Mouse (Mus musculus): ENCODE data around the gene Rnf222. TPM values are rescaled to one million over a fixed set of nuclear protein-coding genes. Genes with fewer than 3 reads are reported as not detected.

The Rnf222 gene
- total RNA-seq (2015; ENCODE audit: low replicate concordance): not detected in 2 replicates
- not detected in 2 replicates for total RNA-seq (2017; ENCODE audit: low replicate concordance)

DNA sequence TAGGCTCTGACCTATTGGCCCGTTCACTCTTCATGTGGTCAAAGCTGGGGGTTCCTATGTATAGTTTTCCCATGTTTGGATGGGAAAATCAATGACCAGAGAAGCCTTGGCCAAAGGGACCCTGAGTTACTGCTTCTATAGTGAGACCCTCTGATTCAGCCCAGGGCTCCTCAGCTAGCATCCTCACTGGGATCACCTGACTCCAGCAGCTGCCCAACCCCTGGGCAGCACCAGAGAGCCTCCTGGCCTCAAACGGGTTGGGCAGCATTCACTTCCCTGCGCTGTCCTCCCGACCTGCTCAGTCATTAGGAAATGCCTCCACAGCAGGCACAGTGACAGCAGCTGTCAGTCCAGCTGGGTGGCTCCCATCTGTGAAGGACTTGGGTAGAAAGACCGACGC, at the start of gene Rnf222:
Gene Rnf222 (plus strand): TSS at position 301 of the 400 bp plus-strand sequence.
- ATAC-seq (replicated peaks; ENCODE audit: low FRiP score, poor library complexity, severe bottlenecking): no peak

DNA sequence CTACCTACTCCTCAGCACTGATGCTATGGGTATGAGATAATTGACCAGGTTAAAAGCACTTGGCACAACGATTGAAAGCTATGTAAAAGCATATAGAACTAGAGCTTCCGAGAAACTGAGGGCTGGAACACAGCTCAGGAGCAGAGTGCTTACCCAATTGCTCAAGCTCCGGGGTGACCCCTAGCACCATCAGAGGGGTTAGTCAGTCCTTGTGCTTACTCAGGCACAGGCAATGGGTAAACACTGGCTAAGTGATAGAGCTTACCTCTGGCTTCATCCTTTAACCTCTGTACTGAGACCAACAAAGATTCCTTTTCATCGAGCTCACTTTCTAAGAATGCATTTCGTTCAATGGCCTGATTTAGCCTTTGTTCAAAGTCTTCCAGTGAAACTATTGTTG, 48.7 kb upstream of the Rnf222 start:
- no peak for ATAC-seq (replicated peaks; ENCODE audit: low FRiP score, poor library complexity, severe bottlenecking)

DNA sequence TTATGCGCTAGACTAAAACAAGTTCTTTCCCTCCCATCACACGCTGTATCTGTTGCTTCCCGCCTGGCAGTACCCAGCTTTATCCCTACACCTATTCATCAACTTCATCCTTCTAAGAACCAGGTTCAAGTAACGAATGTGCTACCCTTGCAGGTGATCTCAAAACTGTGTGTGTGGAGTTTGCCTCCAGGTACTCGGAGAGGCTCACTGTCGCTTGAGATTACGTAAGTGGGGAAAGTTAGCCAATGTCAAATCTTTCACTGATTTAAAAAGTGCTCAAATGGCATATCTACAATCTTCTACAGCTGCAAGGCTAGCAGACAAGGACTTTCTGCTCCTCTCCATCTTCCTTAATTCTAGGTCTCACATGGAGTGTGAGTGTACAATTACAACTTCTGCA, 37.5 kb upstream of the Rnf222 start:
- no peak for ATAC-seq (replicated peaks; ENCODE audit: low FRiP score, poor library complexity, severe bottlenecking)

DNA sequence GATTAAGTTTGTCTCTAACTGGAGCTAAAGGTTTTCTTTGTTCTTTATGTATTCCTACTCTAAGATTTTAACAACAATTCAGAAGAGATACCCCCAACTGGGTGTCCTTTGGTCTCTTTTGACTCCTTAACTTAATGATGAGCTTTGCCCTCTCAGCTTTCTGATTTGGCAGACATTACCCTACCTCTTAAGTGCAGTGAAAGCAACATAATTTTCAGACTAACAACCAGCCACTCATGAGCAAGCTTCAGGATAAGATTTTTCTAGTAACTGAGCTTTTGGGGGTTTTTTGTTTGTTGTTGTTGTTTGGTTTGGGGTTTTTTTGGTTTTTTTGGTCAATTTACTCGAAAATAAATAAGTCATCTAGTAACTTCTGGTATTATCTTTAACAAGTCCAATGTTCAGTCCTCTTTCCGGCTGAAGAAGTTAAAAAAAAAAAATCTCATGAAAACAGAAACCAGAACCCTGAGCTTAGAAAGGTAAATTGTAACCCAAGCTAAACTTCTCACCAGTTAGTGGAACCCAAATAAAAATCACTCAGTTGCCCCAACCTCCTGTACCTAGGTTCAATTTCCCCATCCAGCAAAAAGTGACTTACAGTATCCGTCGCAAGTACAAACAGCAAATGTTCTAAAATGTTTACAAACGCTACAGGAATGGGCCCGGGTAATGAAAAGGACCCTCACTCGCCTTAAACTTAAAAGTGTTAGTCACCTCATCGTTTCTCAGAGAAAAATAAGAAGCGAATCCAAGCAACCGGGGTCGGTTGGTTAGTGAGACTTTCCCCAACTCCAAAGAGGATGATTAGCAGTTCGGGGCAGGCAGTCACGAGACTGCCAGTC, 36.5 kb upstream of the Rnf222 start:
- ATAC-seq (replicated peaks; ENCODE audit: low FRiP score, poor library complexity, severe bottlenecking): 0 out of 2 replicates have a peak, but pooled peaks have one; percentile 1

DNA sequence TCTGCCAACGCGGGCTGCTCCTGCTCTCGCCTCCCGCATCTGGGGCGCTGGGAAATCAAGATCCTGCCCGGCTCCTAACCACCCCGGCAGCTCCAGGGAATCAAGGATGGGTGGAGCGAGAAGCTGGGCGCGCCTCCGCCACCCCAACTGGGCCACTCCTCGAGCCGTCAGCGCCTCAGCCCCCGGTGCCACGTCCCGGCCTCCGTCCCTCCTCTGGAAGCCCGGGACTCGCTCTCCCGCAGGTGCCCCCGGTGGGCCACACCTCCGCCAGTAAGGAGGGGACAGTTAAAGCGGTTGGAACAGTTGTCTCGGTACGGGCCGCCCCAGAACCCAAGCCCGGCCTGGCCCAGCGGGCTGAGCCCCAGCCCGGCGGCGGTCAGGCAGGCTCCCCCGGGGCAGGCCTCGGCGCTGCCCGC, 35.9 kb upstream of the Rnf222 start:
- peak; percentile 80 for ATAC-seq (replicated peaks; ENCODE audit: low FRiP score, poor library complexity, severe bottlenecking)

DNA sequence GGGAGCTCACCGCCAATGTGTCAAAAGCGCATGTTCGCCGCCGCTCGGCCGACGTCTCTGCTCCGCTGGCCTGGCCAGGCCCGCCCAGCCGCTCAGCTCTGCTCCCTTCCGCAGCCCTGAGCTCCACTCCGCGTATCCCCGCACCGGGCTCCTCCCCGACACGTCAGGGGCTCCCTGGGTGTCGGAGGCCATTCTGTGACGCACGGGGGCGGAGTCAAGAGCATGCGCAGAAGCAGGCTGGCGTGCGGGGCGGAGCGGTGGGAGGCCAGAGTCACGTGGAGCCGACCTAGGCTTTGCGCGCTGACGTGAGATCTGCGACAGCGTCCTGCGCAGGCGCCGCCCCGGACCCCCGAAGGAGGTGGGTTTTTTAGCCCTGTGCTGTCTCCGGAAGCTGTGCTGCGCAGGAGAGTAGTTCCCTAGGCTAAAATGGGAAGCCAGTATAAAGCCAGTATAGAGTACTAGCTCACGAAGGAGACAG, 35.4 kb upstream of the Rnf222 start:
- ATAC-seq (replicated peaks; ENCODE audit: low FRiP score, poor library complexity, severe bottlenecking): peak; percentile 93

DNA sequence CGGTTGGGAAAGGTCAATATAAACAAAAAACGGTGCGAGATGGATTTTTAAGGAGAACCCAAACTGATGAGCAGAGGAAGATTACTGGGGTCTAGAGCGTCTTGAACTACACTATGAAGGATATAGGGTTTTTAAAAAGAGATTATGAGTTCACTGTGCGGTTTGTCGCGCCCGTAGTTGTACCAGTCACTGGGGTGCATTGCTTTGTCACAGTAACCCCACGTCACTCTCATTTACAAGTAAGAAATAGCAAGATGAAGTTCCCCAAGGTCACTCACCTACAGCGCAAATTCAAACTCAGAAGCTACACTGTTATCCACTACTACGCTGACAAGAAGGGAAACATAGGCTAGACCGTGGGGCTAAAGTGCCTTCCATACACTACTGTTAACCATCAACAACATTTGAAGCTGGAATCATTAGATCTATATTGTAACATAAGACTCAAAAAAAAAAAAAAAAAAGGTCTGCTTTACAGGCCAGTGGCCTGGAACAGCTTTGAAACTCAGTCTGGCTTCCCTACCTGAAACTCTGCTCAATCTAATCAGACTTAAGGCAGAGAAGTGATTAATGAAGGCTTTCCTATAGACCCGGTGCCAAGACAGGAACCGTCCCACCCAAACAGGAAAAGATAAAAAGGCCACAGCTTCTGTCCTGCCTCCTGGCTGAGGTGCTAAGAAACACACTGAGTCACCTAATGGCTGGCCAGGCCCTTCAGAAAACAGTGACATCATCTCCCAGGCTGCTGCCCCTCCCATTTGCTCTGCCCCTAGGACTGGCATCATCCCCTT, 34.5 kb upstream of the Rnf222 start:
- ATAC-seq (replicated peaks; ENCODE audit: low FRiP score, poor library complexity, severe bottlenecking): peak; percentile 65

DNA sequence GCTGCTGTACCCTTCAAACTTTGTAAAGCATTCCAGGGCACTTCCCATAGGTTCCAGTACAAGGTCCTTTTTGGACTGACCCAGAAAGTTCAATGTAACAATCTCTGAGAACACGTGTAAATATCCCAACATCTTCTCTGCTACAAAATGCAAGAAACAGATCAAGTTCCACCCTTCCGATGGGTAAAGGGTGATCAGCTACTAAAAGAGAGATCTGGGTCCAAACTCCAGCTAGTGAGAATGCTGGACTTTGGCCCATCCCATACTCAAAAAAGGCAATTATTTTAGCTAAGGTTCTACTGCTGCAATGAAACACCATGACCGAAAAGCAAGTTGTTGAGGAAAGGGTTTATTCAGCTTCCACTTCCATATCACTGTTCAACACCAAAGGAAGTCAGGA, 33.7 kb upstream of the Rnf222 start:
- no peak for ATAC-seq (replicated peaks; ENCODE audit: low FRiP score, poor library complexity, severe bottlenecking)

DNA sequence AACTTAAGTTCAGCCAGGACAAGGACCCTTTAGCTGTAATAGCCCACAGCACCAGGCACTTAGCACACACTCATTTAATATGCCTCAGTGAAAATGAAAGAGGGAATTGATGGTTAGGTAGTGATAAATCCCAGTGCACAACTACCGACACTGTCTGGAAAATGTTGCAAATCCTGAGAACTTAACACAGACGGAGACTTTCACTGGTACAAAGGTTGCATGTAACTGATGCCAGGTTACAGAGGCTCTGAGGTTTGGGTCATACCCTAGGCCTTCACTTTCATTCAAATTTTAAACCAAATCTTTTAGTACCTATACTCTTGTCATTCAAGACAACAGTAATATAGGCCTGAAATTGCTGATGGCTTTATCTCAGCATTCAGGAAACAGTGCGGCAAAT, 31.0 kb upstream of the Rnf222 start:
- no peak for ATAC-seq (replicated peaks; ENCODE audit: low FRiP score, poor library complexity, severe bottlenecking)

DNA sequence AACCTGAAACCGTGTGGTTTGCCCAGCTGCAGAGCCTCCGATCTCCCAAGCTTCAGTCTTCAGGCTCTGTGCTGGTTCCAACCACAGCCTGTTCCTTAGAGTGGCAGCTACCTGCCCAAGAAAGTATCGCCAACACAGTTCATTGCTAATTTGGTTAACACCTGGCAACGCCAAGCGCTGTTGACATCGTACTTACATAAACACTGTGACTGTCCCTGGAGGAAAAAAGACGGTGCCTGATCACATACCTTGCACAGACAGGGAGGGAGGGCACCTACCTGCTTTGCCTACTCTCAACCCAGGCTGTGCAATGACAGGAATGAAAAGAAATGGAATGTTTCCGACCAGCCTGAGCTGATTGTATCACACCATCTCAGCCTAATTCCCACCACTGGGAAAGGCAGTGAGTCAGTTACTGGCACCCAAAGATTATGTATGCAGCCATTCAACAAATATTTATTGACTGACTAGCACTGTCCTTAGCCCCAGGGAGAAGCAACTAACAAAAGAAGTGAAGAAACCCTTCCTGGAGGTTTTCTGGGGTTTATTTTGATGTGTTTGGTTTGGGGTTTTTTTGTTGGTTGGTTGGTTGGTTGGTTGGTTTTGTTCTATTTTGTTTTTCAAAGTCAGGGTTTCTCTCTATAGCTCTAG, 28.3 kb upstream of the Rnf222 start:
- ATAC-seq (replicated peaks; ENCODE audit: low FRiP score, poor library complexity, severe bottlenecking): no peak

DNA sequence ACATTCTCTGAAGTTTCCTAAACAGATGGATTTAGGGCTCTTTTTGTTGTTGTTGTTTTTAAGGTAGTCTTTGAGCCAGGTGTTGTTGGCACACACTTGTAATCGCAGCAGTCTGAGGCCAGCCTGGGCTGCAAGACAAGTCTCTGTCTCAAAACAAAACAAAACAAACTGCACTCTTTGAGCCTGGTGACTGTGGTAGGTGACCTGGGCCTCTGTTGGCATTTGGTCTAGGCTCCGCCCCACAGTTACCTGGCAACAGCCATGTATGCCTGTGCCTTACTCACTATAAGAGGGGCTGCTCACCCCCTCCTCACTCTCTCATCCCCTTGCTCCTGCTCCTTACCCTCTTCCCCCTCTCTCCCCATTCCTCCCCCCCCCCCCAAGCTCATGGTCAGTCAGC, 26.1 kb upstream of the Rnf222 start:
- ATAC-seq (replicated peaks; ENCODE audit: low FRiP score, poor library complexity, severe bottlenecking): no peak

DNA sequence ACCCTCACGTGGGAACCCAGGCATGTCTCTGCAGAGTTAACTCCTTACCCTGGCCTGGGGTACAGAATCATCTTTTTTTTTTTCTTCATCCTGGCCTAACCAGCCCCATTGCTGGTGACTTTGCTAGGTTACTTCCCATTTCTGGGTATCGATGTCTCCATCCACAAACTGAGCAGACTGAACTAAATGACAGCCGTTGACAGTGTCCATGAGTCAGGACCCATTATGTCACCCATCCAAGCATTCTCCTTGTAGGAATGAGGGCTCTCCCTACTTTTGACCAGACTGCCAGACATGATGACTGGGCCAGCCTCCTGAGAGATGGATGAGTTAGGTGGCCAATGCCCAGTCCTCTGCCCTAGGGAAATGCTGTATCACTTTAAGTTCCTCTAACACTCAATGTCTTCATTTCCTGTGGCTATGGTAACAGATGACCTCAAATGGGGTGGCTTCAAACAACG, 24.7 kb upstream of the Rnf222 start:
- ATAC-seq (replicated peaks; ENCODE audit: low FRiP score, poor library complexity, severe bottlenecking): 0 out of 2 replicates have a peak, but pooled peaks have one; percentile 14

DNA sequence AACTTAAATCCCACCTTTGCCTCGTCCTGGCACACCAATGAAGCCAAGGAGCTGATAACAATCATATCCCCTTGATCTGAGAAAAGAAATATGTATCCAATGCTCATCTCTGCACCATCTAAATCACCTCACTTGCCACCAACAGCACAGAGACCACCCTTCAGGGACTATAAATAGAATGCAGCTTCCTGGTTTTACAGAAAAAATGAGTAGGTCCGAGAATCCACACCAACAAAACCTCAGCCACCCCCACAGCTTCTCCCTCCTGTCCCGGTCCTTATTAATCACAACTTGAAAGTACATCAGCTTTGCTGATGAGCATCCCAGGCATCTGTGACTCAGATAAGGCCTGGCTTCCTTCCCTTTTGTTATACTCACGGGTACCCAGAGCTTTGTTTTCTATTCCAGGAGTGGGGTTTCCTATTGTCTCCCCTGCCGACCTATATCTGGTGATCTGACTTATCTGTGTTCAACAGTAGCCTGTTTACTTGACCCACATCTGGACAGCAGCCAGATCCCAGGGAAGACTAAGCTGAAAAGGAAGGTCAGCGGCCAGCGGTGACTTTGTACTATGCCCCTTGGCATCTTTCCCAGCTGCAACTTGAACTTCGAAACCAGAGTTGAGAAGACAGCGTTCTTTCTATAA, 23.7 kb upstream of the Rnf222 start:
- ATAC-seq (replicated peaks; ENCODE audit: low FRiP score, poor library complexity, severe bottlenecking): no peak

DNA sequence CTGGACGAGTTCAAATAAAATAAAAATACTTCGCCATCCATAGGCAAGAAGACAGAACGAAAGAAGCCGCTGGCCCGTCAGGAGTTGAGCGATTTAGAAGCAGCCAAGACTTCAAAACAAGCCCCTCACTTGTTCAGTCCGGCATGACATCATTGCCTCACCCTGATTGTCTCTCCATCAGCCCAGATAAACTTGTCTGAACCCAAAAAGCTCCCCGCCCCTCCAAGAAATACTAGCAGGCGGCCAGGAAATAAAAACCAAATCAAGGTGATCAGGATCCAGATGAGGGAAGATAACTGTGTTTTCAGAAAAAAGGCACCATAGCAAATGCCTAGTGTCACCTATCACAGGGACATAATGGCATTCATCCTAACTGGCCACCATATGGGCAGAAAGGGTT, 17.1 kb upstream of the Rnf222 start:
- no peak for ATAC-seq (replicated peaks; ENCODE audit: low FRiP score, poor library complexity, severe bottlenecking)

DNA sequence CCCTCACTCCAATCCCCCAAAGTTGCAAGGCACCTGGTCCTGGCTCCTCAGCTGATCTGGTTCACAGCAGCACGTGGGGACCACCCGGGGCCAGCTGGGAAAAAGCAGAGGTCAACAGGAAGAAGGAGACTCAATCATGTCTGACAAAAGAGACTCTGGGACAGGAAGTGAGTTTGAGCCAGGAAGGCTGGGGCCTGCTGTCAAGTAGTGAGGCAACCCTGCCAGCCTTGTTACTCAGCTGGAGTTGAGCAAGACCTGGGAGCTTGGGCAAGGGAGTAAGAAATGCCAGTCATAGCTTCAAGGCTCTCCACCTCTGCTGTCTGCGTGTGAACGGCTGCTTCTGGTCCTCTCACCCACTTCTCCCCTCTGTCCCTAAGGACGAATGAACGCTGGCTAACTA, 16.6 kb upstream of the Rnf222 start, which contains the start of gene Ndel1:
Gene Ndel1 (minus strand): TSS at position 111 of the 400 bp plus-strand sequence.
- no peak for ATAC-seq (replicated peaks; ENCODE audit: low FRiP score, poor library complexity, severe bottlenecking)

DNA sequence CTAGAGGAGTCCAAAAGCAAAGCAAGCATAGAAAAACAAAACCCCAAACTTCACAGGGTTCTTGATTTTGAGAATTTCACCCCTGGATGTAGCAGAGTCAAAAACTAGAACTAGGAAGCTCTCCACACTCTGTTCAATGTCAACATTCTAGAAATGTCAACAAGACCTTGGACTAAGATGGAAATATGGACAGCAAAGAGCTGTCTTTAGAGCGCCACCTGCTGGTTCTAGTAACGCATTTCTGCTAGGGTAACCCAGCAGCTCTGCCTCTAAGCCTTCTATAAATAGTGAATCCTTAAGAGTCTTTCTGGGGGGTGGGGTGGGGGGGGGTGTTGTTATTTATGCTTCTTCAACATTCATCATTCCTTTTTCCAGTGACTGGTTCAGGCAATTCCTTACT, 13.5 kb upstream of the Rnf222 start:
- ATAC-seq (replicated peaks; ENCODE audit: low FRiP score, poor library complexity, severe bottlenecking): peak; percentile 87

DNA sequence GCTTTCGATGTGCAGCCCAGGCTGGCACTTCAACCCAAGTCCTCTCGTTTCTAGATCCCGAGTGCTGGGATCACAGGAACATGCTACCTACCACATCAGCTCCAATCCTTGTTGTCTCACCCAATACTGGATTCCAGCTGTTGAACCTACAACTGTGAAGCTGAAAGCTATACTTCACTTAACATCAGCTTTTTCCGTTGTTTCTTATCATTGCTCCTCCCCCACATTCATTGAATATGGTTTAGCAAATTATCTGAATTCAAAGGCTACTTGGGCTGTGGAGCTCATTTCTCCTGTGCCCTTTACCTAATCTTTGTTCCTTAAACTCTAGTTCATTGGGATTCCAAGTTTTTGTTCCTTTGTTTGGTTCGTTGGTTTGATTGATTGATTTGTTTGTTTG, 9.5 kb upstream of the Rnf222 start:
- ATAC-seq (replicated peaks; ENCODE audit: low FRiP score, poor library complexity, severe bottlenecking): no peak

DNA sequence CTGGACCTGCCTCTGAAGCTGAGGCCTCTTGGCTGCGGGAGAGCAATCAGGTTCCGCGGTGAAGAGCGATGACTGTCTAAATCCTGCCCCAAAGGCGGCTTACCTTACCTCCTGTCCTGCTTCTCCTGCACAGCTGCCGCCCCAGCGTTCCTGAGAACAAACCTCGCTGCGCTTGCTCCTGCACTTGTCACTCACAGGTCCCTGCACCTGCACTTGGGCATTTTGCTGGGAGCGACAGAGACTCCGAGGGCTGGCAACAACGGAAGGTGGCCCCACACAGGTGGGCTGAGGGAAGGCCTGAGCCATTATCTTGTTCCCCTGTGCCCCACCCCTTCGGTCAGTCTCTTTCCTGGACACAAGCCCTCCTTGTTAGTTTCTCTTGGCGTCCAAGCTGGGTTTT, 6.2 kb upstream of the Rnf222 start:
- no peak for ATAC-seq (replicated peaks; ENCODE audit: low FRiP score, poor library complexity, severe bottlenecking)

DNA sequence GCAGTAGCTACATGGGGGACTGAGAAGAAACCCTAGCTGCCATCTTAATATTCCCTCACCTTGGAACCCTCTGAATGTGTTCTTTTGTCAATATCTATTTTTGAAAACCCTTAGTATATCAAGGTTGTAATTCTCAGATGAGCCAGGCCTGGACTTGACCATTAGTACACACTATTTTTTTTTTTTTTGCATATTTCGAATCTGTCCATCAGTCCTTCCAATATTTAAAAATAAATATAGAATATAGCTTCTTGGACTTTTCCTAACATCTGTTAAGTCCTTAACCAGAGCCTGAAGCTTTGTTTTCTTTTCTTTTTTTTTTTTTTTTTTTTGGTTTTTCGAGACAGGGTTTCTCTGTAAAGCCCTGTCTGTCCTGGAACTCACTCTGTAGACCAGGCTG, 4.5 kb upstream of the Rnf222 start:
- ATAC-seq (replicated peaks; ENCODE audit: low FRiP score, poor library complexity, severe bottlenecking): no peak

DNA sequence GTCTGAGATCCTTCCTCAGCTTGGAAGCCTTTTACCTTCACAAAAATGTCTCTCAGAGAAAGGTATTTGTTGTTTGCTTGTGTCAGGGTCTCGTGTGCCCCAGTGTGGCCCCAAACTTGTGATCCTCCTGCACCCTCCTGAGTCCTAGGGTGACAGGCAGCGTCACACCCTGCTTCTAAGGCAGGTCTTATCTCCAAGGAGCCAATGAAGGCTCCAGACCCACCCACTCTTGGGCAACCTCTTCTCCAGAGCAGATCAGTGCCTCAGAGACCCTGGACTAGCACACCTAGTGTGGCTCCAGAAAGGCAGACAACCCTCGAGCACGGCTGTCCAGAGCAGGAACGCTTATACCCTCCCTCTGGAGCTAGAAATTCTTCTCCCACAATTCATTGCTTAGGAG, 4.0 kb upstream of the Rnf222 start:
- peak; percentile 93 for ATAC-seq (replicated peaks; ENCODE audit: low FRiP score, poor library complexity, severe bottlenecking)
